Mouse (Mus musculus) MEL (cell line): ENCODE results near the gene Rassf8. TPM values are rescaled to one million over a fixed set of nuclear protein-coding genes. Genes with fewer than 3 reads are reported as not detected.

Experiments used
- DNase-seq: peaks from one replicate; pipeline ENCODE4 v3.0.0; 2011; ENCODE audit warnings: low read depth, low spot score
- H3K27ac ChIP-seq: 2 replicates; pipeline ENCODE4 v1.5.1; 2012; ENCODE audit warnings: low read depth, mild to moderate bottlenecking, control low read depth, low read length, moderate library complexity; ENCODE audit not compliant: control insufficient read depth
- H3K27me3 ChIP-seq, 2 experiments: fragments of 150-350 bp in 1 of 2; sonication (generic) in 1 of 2; 2 replicates each; pipeline ENCODE4 v1.6.1; 2012; ENCODE audit warnings: low read length in 2 of 2, mild to moderate bottlenecking in 2 of 2, improper control_type of control experiment in 1 of 2, moderate library complexity in 1 of 2; ENCODE audit not compliant: insufficient read depth in 2 of 2, control insufficient read depth in 1 of 2
- H3K36me3 ChIP-seq, 2 experiments: 2 replicates each; pipeline ENCODE4 v1.6.1; 2012 to 2014; ENCODE audit warnings: low read length in 2 of 2, improper control_type of control experiment in 1 of 2, inconsistent platforms in 1 of 2, mild to moderate bottlenecking in 1 of 2; ENCODE audit not compliant: insufficient read depth in 2 of 2, control insufficient read depth in 1 of 2
- H3K4me1 ChIP-seq, 2 experiments: fragments of 150-350 bp in 1 of 2; sonication (generic) in 1 of 2; 2 replicates each; pipeline ENCODE4 v1.6.1; 2012; ENCODE audit warnings: low read length in 2 of 2, improper control_type of control experiment in 1 of 2, mild to moderate bottlenecking in 1 of 2; ENCODE audit not compliant: insufficient read depth in 2 of 2, control insufficient read depth in 1 of 2
- H3K4me3 ChIP-seq, 2 experiments: fragments of 150-350 bp in 1 of 2; sonication (generic) in 1 of 2; 2 replicates each; pipeline ENCODE4 v1.5.1; 2012; ENCODE audit warnings: low read depth in 2 of 2, low read length in 2 of 2, mild to moderate bottlenecking in 2 of 2, moderate library complexity in 2 of 2, control low read depth in 1 of 2, improper control_type of control experiment in 1 of 2; ENCODE audit not compliant: control insufficient read depth in 1 of 2, insufficient read depth in 1 of 2
- H3K79me2 ChIP-seq: 2 replicates; pipeline ENCODE4 v1.6.1; 2012; ENCODE audit warnings: mild to moderate bottlenecking, low read length, moderate library complexity; ENCODE audit not compliant: control insufficient read depth, poor library complexity, insufficient read depth
- H3K9ac ChIP-seq: 2 replicates; pipeline ENCODE4 v1.6.1; 2012; ENCODE audit warnings: low read depth, mild to moderate bottlenecking, control low read depth, low read length, moderate library complexity; ENCODE audit not compliant: control insufficient read depth, poor library complexity, severe bottlenecking
- H3K9me3 ChIP-seq: fragments of 150-350 bp; sonication (generic); replicated peaks from 2 replicates; pipeline ENCODE4 v1.6.1; 2012; ENCODE audit warnings: mild to moderate bottlenecking, low read length, improper control_type of control experiment, moderate library complexity; ENCODE audit not compliant: insufficient read depth
- CHD1 ChIP-seq: IDR thresholded peaks from 2 replicates; pipeline ENCODE4 v1.6.1; 2012; ENCODE audit warnings: low read depth, mild to moderate bottlenecking, inconsistent platforms, low read length, improper control_type of control experiment
- E2F4 ChIP-seq: IDR thresholded peaks from 2 replicates; pipeline ENCODE4 v1.6.1; 2011; ENCODE audit warnings: low read depth, low read length, improper control_type of control experiment, borderline replicate concordance
- ELF1 ChIP-seq: IDR thresholded peaks from 2 replicates; pipeline ENCODE4 v1.6.1; 2014; ENCODE audit warnings: low read depth, mild to moderate bottlenecking, inconsistent platforms, low read length, improper control_type of control experiment, moderate library complexity
- KAT2A ChIP-seq: conservative IDR thresholded peaks from 2 replicates; pipeline ENCODE4 v1.6.1; 2012; ENCODE audit warnings: low read depth, low read length, improper control_type of control experiment, inconsistent platforms
- MAFK ChIP-seq: IDR thresholded peaks from 2 replicates; pipeline ENCODE4 v1.6.1; 2011; ENCODE audit warnings: low read depth, mild to moderate bottlenecking, low read length, improper control_type of control experiment, borderline replicate concordance
- MAX ChIP-seq: IDR thresholded peaks from 2 replicates; pipeline ENCODE4 v1.6.1; 2011; ENCODE audit warnings: low read length, improper control_type of control experiment
- MYB ChIP-seq: IDR thresholded peaks from 2 replicates; pipeline ENCODE4 v1.6.1; 2011; ENCODE audit warnings: mild to moderate bottlenecking, low read depth, low read length, improper control_type of control experiment
- MYC ChIP-seq: IDR thresholded peaks from 2 replicates; pipeline ENCODE4 v1.6.1; 2011; ENCODE audit warnings: low read depth, mild to moderate bottlenecking, low read length, improper control_type of control experiment, moderate library complexity
- NELFE ChIP-seq: IDR thresholded peaks from 2 replicates; pipeline ENCODE4 v1.6.1; 2011; ENCODE audit warnings: low read depth, low read length, improper control_type of control experiment
- NRF1 ChIP-seq: IDR thresholded peaks from 2 replicates; pipeline ENCODE4 v1.6.1; 2014; ENCODE audit warnings: low read depth, mild to moderate bottlenecking, inconsistent platforms, low read length, improper control_type of control experiment, moderate library complexity; ENCODE audit not compliant: poor library complexity, insufficient read depth, severe bottlenecking
- POLR2AphosphoS2 ChIP-seq: IDR thresholded peaks from 2 replicates; pipeline ENCODE4 v1.6.1; 2011; ENCODE audit warnings: low read length, improper control_type of control experiment
- RAD21 ChIP-seq: IDR thresholded peaks from 2 replicates; pipeline ENCODE4 v1.6.1; 2011; ENCODE audit warnings: mild to moderate bottlenecking, low read depth, low read length, improper control_type of control experiment
- SIN3A ChIP-seq: IDR thresholded peaks from 2 replicates; pipeline ENCODE4 v1.6.1; 2012; ENCODE audit warnings: low read length, improper control_type of control experiment, inconsistent platforms
- USF1 ChIP-seq: IDR thresholded peaks from 2 replicates; pipeline ENCODE4 v1.6.1; 2014; ENCODE audit warnings: low read depth, mild to moderate bottlenecking, inconsistent platforms, low read length, improper control_type of control experiment, moderate library complexity
- ZC3H11A ChIP-seq: IDR thresholded peaks from 2 replicates; pipeline ENCODE4 v1.6.1; 2012; ENCODE audit warnings: low read depth, mild to moderate bottlenecking, inconsistent platforms, low read length, improper control_type of control experiment
- ZNF384 ChIP-seq: IDR thresholded peaks from 2 replicates; pipeline ENCODE4 v1.6.1; 2012; ENCODE audit warnings: low read depth, mild to moderate bottlenecking, inconsistent platforms, low read length, improper control_type of control experiment
- polyA plus RNA-seq, 2 experiments: library from polyadenylated mRNA; stranded (reverse) in 1 of 2; unstranded in 1 of 2; fragments of >175 nt in 1 of 2; fragments of >200 nt in 1 of 2; gene quantifications; 2 replicates each; pipeline versions ENCODE4 v1.2.1 to v1.2.4; 2012; ENCODE audit warnings: low replicate concordance in 2 of 2, low read depth in 1 of 2; ENCODE audit not compliant: insufficient read length in 2 of 2, insufficient read depth in 1 of 2, missing spikeins in 1 of 2
- total RNA-seq: library from RNA; depleted of rRNA; stranded (reverse); fragments of 300-350 nt; gene quantifications from 2 replicates; pipeline ENCODE4 v1.2.3, GENCODE M21; 2012

The Rassf8 gene
- total and polyA plus RNA-seq, 3 experiments = not detected

DNA sequence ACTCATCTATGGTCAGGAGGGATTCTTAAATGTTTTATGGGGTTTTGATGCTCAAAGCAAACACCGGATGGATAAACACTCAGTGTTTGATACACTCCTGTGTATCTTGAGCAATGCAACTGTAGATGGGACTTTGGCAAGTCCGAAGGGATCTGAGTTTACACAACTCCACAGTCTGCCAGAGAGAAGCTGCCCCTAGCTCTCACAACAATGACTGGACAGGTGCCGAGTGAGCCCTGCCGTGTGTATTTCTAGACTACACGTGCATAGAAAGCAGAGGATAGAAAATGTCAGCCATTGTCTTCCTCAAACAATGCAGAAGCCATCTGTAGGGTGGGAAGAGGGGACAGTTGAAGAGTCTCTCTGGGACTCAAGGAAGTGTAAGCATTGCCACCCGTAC lies 42.9 kb upstream of the Rassf8 start:
- Histone ChIP-seq H3K36me3 (no peaks in the 10 kb centered on the region), H3K79me2 (no peaks in the 10 kb centered on the region), H3K9ac (no peak overlapping the region), H3K27me3 (no peaks in the 10 kb centered on the region), H3K4me3 (no peak overlapping the region), H3K4me1 (no peaks in the 10 kb centered on the region), H3K27ac (no peak overlapping the region), H3K9me3 (no peaks in the 10 kb centered on the region)
- no peak for DNase-seq
- TF ChIP-seq ELF1 (no peak), MAX (no peak), ZC3H11A (no peak), USF1 (no peak), NELFE (no peak), POLR2AphosphoS2 (no peak), MYC (no peak), E2F4 (no peak), KAT2A (no peak), ZNF384 (no peak)
- TF ChIP-seq, all 39 proteins: peak for 0

DNA sequence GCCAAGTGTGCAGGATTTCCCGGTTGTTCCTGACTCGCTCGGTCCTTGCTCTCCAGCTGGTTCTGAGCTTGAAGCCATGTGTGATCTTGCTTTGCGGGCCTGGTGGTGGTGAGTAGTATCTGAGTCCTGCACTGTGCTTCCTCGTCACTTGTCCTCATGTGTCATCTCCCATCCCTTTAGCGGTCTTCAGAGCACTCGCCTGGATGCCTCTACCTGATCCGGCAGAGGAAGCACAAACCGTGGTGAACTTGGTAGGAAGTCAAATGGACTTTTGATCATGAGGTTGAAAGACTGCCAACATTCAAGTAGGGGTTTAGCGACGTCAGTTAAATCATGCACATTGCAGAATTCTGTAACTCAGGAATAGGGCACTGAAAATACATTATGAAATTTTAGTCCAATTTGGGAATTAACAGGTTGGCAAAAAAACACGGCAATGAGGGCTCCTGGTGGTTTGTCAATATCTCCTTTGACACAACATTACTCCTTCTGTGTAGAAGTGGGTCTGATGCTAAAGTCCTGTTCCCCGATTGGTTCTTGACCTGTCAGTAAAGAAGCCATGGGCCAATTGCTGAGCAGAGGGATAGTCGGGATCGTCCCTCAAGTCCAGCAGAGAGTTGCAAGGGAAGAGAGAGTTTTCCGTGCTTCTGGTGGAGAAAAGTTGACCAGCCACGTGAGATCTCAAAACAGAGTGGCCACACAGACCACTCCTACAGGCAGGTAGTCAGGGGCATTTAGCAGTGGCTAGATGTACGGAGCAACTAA lies 36.4 kb upstream of the Rassf8 start:
- Histone ChIP-seq H3K27ac (no peak overlapping the region), H3K36me3 (no peaks in the 10 kb centered on the region), H3K9ac (no peak overlapping the region), H3K4me3 (no peak overlapping the region), H3K79me2 (no peaks in the 10 kb centered on the region), H3K4me1 (no peaks in the 10 kb centered on the region), H3K27me3 (no peaks in the 10 kb centered on the region), H3K9me3 (no peaks in the 10 kb centered on the region)
- no peak for TF ChIP-seq MYC
- no peak for TF ChIP-seq RAD21
- TF ChIP-seq CHD1 = no peak
- TF ChIP-seq SIN3A = no peak
- TF ChIP-seq ZC3H11A = no peak
- TF ChIP-seq KAT2A = no peak
- no peak for TF ChIP-seq NRF1
- no peak for TF ChIP-seq MAFK
- no peak for TF ChIP-seq MYB
- no peak for DNase-seq
